Mouse (Mus musculus): ENCODE data around the gene Wdr62. TPM values are rescaled to one million over a fixed set of nuclear protein-coding genes. Genes with fewer than 3 reads are reported as not detected.

The Wdr62 gene
- polyA plus RNA-seq, 1 experiment from 2014 or later: 10.4 TPM

DNA sequence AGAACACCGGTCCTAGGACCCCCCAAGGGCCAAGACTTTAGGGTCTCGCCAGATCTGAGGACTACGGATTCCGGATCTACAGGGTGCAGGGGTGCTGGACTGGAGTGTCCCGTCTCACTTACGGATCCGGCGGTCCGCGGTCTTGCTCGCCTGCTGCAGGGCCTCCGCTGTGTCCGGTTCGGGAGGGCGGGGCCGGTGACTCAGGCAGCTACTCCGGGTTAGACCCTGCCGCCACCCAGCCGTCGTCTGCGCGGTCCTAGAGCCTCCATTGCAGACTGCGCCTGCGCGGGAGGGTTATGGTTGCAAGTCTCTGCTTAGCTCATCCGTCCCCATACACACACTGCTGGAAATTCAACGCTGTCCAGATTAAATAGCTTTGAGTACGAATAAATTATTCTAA lies 85.3 kb downstream of the Wdr62 start:
- peaks cover 10% of the 10 kb centered on the region for H3K4me1 ChIP-seq (ENCODE audit: control insufficient read depth, insufficient read depth, low read length)
- peak overlapping the region; percentile 69 for H3K9ac ChIP-seq (ENCODE audit: low read length)
- peak; percentile 98 for DNase-seq (ENCODE audit: low spot score)
- peak; percentile 85 for ATAC-seq (ENCODE audit: insufficient number of reproducible peaks, low FRiP score, low TSS enrichment, low read depth)
- H3K27me3 ChIP-seq (ENCODE audit: control insufficient read depth, insufficient read depth, low read length): no peaks in the 10 kb centered on the region
- H3K4me2 ChIP-seq (ENCODE audit: low read depth, severe bottlenecking): peak overlapping the region; percentile 78
- under 1% methylated on average over 28 of the region's 28 CpGs for WGBS
- H3K36me3 ChIP-seq (ENCODE audit: control insufficient read depth, insufficient read depth, low read length): peaks cover 6% of the 10 kb centered on the region
- peak overlapping the region; percentile 79 for H3K4me3 ChIP-seq (ENCODE audit: low read depth, low read length)
- peak overlapping the region; percentile 58 for H3K27ac ChIP-seq (replicated peaks; ENCODE audit: low read depth, low read length)
- peaks cover 2% of the 10 kb centered on the region; the same call in 1 of the 2 replicates for H3K9me3 ChIP-seq (ENCODE audit: control insufficient read depth, low read length)

DNA sequence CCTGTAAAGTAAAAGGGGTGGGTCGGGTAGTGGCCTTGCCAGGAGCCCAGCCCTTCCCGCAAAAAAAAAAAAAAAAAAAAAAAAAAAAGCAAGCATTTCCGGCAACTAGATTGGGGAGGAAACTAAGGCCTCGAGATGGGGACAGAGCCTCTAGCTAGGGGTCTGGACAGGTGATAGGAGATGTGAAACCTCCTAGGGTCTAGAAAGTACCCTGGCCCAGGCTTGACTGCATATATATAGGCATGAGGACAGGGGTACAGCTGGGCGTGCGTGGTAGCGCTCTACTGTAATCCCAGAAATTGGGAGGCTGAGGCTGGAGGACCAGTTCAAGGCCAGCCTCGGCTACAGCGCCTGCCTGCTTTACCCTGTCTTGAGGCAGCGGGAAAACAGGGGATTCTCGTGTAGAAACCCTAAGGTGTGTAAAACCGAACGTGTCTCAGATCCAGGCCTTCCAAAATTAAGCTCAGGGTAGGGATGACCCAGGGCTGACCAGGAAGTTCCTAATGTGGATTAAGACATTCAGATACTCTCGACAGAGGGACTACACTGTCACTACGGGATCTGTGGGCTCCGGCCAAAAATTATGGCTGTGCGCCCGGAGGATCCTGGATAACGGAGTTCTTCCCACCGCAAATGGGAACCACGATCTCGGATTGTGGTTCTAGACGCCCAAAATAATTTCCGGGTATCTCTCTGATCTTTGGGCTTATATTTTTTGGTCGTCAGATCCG lies 86.0 kb downstream of the Wdr62 start:
- peak; percentile 50 for DNase-seq (ENCODE audit: low spot score)
- Histone ChIP-seq H3K36me3 (ENCODE audit: control insufficient read depth, insufficient read depth, low read length) (peaks cover 6% of the 10 kb centered on the region), H3K9ac (ENCODE audit: low read length) (peak overlapping the region; percentile 69), H3K27ac (replicated peaks; ENCODE audit: low read depth, low read length) (peak overlapping the region; percentile 58), H3K9me3 (ENCODE audit: control insufficient read depth, low read length) (peaks cover 2% of the 10 kb centered on the region; the same call in 1 of the 2 replicates), H3K27me3 (ENCODE audit: control insufficient read depth, insufficient read depth, low read length) (no peaks in the 10 kb centered on the region), H3K4me3 (ENCODE audit: low read depth, low read length) (peak overlapping the region; percentile 79), H3K4me2 (ENCODE audit: low read depth, severe bottlenecking) (peak overlapping the region; percentile 78), H3K4me1 (ENCODE audit: control insufficient read depth, insufficient read depth, low read length) (peaks cover 10% of the 10 kb centered on the region)
- ATAC-seq (ENCODE audit: insufficient number of reproducible peaks, low FRiP score, low TSS enrichment, low read depth): peak; percentile 19; the same call in 1 of the 2 replicates
- under 1% methylated on average over 26 of the region's 26 CpGs for WGBS

- H3K36me3 ChIP-seq (ENCODE audit: control insufficient read depth, insufficient read depth, low read length): peaks cover 11% of the 10 kb centered on the region
- peak overlapping the region; percentile 78 for H3K4me2 ChIP-seq (ENCODE audit: low read depth, severe bottlenecking)
- no peak overlapping the region for H3K27ac ChIP-seq (replicated peaks; ENCODE audit: low read depth, low read length)
- peaks cover 10% of the 10 kb centered on the region for H3K4me1 ChIP-seq (ENCODE audit: control insufficient read depth, insufficient read depth, low read length)
- H3K4me3 ChIP-seq (ENCODE audit: low read depth, low read length): peak overlapping the region; percentile 79
- H3K9me3 ChIP-seq (ENCODE audit: control insufficient read depth, low read length): peaks cover 2% of the 10 kb centered on the region; the same call in 1 of the 2 replicates
- H3K27me3 ChIP-seq (ENCODE audit: control insufficient read depth, insufficient read depth, low read length): no peaks in the 10 kb centered on the region
- DNase-seq (ENCODE audit: low spot score) (peak; percentile 83), ATAC-seq (ENCODE audit: insufficient number of reproducible peaks, low FRiP score, low TSS enrichment, low read depth) (peak; percentile 56; the same call in 1 of the 2 replicates)
- peak overlapping the region; percentile 69; the same call in 1 of the 2 replicates for H3K9ac ChIP-seq (ENCODE audit: low read length)
- WGBS: under 1% methylated on average over 26 of the region's 26 CpGs
Observed at GRCm38 (mm10) chr7:30193581-30194100, 86.6 kb downstream of the Wdr62 start.

GRCm38 (mm10) chr7:30193013-30193412 lies 87.2 kb downstream of the Wdr62 start:
- Histone ChIP-seq H3K27me3 (ENCODE audit: control insufficient read depth, insufficient read depth, low read length) (no peaks in the 10 kb centered on the region), H3K4me2 (ENCODE audit: low read depth, severe bottlenecking) (peak overlapping the region; percentile 78), H3K4me1 (ENCODE audit: control insufficient read depth, insufficient read depth, low read length) (peaks cover 10% of the 10 kb centered on the region), H3K9ac (ENCODE audit: low read length) (peak overlapping the region; percentile 35; the same call in 1 of the 2 replicates), H3K36me3 (ENCODE audit: control insufficient read depth, insufficient read depth, low read length) (peaks cover 11% of the 10 kb centered on the region), H3K27ac (replicated peaks; ENCODE audit: low read depth, low read length) (no peak overlapping the region), H3K9me3 (ENCODE audit: control insufficient read depth, low read length) (peaks cover 2% of the 10 kb centered on the region; the same call in 1 of the 2 replicates), H3K4me3 (ENCODE audit: low read depth, low read length) (peak overlapping the region; percentile 79)
- DNase-seq (ENCODE audit: low spot score) (no peak), ATAC-seq (ENCODE audit: insufficient number of reproducible peaks, low FRiP score, low TSS enrichment, low read depth) (no peak)
- WGBS: 15% methylated on average over 9 of the region's 9 CpGs

DNA sequence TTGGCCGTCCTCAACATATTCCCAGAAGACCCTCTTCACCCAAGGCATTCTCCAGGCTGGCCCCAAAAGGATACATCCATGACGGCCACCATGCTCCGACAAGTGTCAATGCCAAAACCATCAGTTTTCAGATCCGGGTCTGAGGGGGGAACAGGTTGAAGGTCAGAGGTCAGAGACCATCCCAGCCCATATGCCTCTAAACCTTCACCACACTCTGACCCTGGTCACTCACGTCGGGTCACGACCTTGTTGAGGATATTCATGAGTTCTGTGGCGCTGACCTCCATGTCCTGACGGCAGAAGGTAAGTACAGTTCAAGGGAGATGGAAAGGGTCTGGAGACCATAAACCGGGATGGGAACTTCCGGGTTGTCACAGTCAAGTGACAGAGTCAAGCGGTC lies 88.1 kb downstream of the Wdr62 start:
- ATAC-seq (ENCODE audit: insufficient number of reproducible peaks, low FRiP score, low TSS enrichment, low read depth): no peak
- H3K4me3 ChIP-seq (ENCODE audit: low read depth, low read length): no peak overlapping the region
- WGBS: 89% methylated on average over 12 of the region's 12 CpGs
- H3K27ac ChIP-seq (replicated peaks; ENCODE audit: low read depth, low read length): no peak overlapping the region
- no peaks in the 10 kb centered on the region for H3K9me3 ChIP-seq (ENCODE audit: control insufficient read depth, low read length)
- DNase-seq (ENCODE audit: low spot score): no peak
- peaks cover 10% of the 10 kb centered on the region for H3K4me1 ChIP-seq (ENCODE audit: control insufficient read depth, insufficient read depth, low read length)
- H3K36me3 ChIP-seq (ENCODE audit: control insufficient read depth, insufficient read depth, low read length): peaks cover 13% of the 10 kb centered on the region
- no peak overlapping the region; the same call in 1 of the 2 replicates for H3K4me2 ChIP-seq (ENCODE audit: low read depth, severe bottlenecking)
- no peak overlapping the region for H3K9ac ChIP-seq (ENCODE audit: low read length)
- no peaks in the 10 kb centered on the region for H3K27me3 ChIP-seq (ENCODE audit: control insufficient read depth, insufficient read depth, low read length)

Other genes starting within 250 kb of the Wdr62 start
- gene Zfp14, start 229.0 kb downstream of the Wdr62 start, polyA plus RNA-seq (2014; fragmentation: Nextera tagmentation; extraction: Ambion mirVana): 3.8 and 4.0 TPM in 2 replicates
- gene Zfp82, start 207.5 kb downstream of the Wdr62 start, polyA plus RNA-seq (2014; fragmentation: Nextera tagmentation; extraction: Ambion mirVana): 4.3 and 4.7 TPM in 2 replicates
- 3.2 and 4.6 TPM in 2 replicates for gene Gm26920, start 190.0 kb downstream of the Wdr62 start, polyA plus RNA-seq (2014; fragmentation: Nextera tagmentation; extraction: Ambion mirVana)
- 17.0 and 19.7 TPM in 2 replicates for gene Zfp566, start 189.9 kb downstream of the Wdr62 start, polyA plus RNA-seq (2014; fragmentation: Nextera tagmentation; extraction: Ambion mirVana)
- 142 and 150 TPM in 2 replicates for gene Zfp260, start 185.6 kb downstream of the Wdr62 start, polyA plus RNA-seq (2014; fragmentation: Nextera tagmentation; extraction: Ambion mirVana)
- gene Zfp382, start 158.5 kb downstream of the Wdr62 start, polyA plus RNA-seq (2014; fragmentation: Nextera tagmentation; extraction: Ambion mirVana): 6.5 and 8.6 TPM in 2 replicates
- 14.6 and 18.7 TPM in 2 replicates for gene Zfp146, start 110.7 kb downstream of the Wdr62 start, polyA plus RNA-seq (2014; fragmentation: Nextera tagmentation; extraction: Ambion mirVana)
- gene Cox7a1, start 96.3 kb downstream of the Wdr62 start, polyA plus RNA-seq (2014; fragmentation: Nextera tagmentation; extraction: Ambion mirVana): 2.3 and 2.9 TPM in 2 replicates
- gene Capns1, start 81.6 kb downstream of the Wdr62 start, polyA plus RNA-seq (2014; fragmentation: Nextera tagmentation; extraction: Ambion mirVana): 53.1 and 53.7 TPM in 2 replicates
- gene Polr2i, start 48.5 kb downstream of the Wdr62 start, polyA plus RNA-seq (2014; fragmentation: Nextera tagmentation; extraction: Ambion mirVana): 182 and 186 TPM in 2 replicates
- 232 and 241 TPM in 2 replicates for gene Tbcb, start 48.1 kb downstream of the Wdr62 start, polyA plus RNA-seq (2014; fragmentation: Nextera tagmentation; extraction: Ambion mirVana)
- 0.27 TPM in 1 of 2 replicates, not detected in the other for gene Ovol3, start 44.7 kb downstream of the Wdr62 start, polyA plus RNA-seq (2014; fragmentation: Nextera tagmentation; extraction: Ambion mirVana)
- 0.16 and 0.19 TPM in 2 replicates for gene Thap8, start 325 bp downstream of the Wdr62 start, polyA plus RNA-seq (2014; fragmentation: Nextera tagmentation; extraction: Ambion mirVana)
- gene Clip3, start 11.3 kb upstream of the Wdr62 start, polyA plus RNA-seq (2014; fragmentation: Nextera tagmentation; extraction: Ambion mirVana): 64.7 and 70.0 TPM in 2 replicates
- gene Alkbh6, start 28.3 kb upstream of the Wdr62 start, polyA plus RNA-seq (2014; fragmentation: Nextera tagmentation; extraction: Ambion mirVana): 93.7 and 97.6 TPM in 2 replicates
- gene Syne4, start 34.4 kb upstream of the Wdr62 start, polyA plus RNA-seq (2014; fragmentation: Nextera tagmentation; extraction: Ambion mirVana): 72.3 and 75.3 TPM in 2 replicates
- gene E130208F15Rik, start 41.3 kb upstream of the Wdr62 start, polyA plus RNA-seq (2014; fragmentation: Nextera tagmentation; extraction: Ambion mirVana): not detected in 2 replicates
- 21.6 TPM in 2 replicates for gene Sdhaf1, start 43.5 kb upstream of the Wdr62 start, polyA plus RNA-seq (2014; fragmentation: Nextera tagmentation; extraction: Ambion mirVana)
- gene Lrfn3, start 82.4 kb upstream of the Wdr62 start, polyA plus RNA-seq (2014; fragmentation: Nextera tagmentation; extraction: Ambion mirVana): 4.9 and 5.0 TPM in 2 replicates
- gene Tyrobp, start 133.3 kb upstream of the Wdr62 start, polyA plus RNA-seq (2014; fragmentation: Nextera tagmentation; extraction: Ambion mirVana): 8.4 and 12.6 TPM in 2 replicates
- 0.39 TPM in 1 of 2 replicates, not detected in the other for gene Hcst, start 139.4 kb upstream of the Wdr62 start, polyA plus RNA-seq (2014; fragmentation: Nextera tagmentation; extraction: Ambion mirVana)
- 0.96 and 1.4 TPM in 2 replicates for gene Nfkbid, start 141.3 kb upstream of the Wdr62 start, polyA plus RNA-seq (2014; fragmentation: Nextera tagmentation; extraction: Ambion mirVana)
- gene Aplp1, start 165.1 kb upstream of the Wdr62 start, polyA plus RNA-seq (2014; fragmentation: Nextera tagmentation; extraction: Ambion mirVana): 16.6 and 18.0 TPM in 2 replicates
- 0.13 TPM in 1 of 2 replicates, not detected in the other for gene Kirrel2, start 177.3 kb upstream of the Wdr62 start, polyA plus RNA-seq (2014; fragmentation: Nextera tagmentation; extraction: Ambion mirVana)
- gene Nphs1, start 177.9 kb upstream of the Wdr62 start, polyA plus RNA-seq (2014; fragmentation: Nextera tagmentation; extraction: Ambion mirVana): 0.15 TPM in 1 of 2 replicates, not detected in the other
- gene Prodh2, start 213.2 kb upstream of the Wdr62 start, polyA plus RNA-seq (2014; fragmentation: Nextera tagmentation; extraction: Ambion mirVana): 0.33 TPM in 1 of 2 replicates, not detected in the other